Mouse (Mus musculus) G1E (cell line): ENCODE results near the gene Sun1.

Source experiments
- CTCF ChIP-seq: IDR thresholded peaks from 2 replicates; pipeline ENCODE4 v1.5.1; 2012; ENCODE audit warnings: low read depth, low read length, inconsistent platforms, mixed read lengths
- GATA1 ChIP-seq: IDR thresholded peaks from 2 replicates; pipeline ENCODE4 v1.6.1; 2012; ENCODE audit warnings: borderline replicate concordance, low read length, inconsistent platforms, mixed read lengths
- GATA2 ChIP-seq: IDR thresholded peaks from 2 replicates; pipeline ENCODE4 v1.6.1; 2012; ENCODE audit warnings: low read depth, low read length, inconsistent platforms, borderline replicate concordance
- POLR2AphosphoS5 ChIP-seq: IDR thresholded peaks from 2 replicates; pipeline ENCODE4 v1.6.1; 2012; ENCODE audit warnings: low read depth, low read length, inconsistent platforms; ENCODE audit not compliant: insufficient replicate concordance
- TAL1 ChIP-seq: conservative IDR thresholded peaks from 2 replicates; pipeline ENCODE4 v1.6.1; 2012; ENCODE audit warnings: low read depth, low read length, inconsistent platforms, mixed read lengths

DNA sequence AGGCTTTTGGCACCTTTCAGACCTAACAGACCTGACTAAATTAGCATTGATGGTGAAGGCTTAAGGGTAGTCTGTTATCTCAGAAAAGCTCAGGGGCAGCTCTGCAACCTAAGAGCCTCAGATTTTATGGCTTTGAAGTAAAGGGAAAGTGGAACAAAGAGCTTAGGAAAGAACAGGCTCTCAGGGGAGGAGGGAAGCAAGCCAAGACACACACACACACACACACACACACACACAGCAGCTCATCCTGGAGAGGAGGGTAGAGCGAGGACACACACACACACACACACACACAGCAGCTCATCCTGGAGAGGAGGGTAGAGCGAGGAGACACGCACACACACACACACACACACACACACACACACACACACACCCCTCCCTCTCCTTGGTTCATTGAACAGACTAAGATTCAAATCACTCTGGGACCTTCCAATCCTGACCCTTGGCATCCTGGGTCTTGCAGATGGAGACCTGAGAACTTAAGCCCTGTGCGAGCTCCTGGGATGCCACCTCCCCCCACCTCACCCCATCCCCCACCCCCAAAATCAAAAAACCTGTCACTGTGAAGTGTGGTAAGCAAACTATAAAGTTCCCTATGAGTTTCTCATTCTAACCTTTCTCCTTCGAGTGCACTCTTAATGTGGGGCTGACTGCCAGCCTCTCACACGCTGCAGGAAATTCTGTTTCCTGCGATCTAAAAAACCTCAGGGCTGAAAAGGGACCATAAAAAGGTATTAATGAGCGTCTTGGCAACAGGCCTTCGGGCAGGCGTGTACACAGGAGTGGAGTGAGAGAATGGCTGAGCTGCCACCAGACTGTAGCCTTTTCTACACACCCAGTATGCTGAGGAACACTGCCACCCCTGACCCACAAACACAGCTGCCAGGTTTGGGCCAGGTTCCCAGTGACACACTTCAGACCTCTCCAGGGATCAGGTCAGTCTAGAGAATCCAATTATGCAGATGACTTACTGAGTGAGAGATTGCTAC, 25.6 kb upstream of the Sun1 start:
- TF ChIP-seq CTCF (no peak), GATA1 (no peak), TAL1 (no peak), GATA2 (no peak), POLR2AphosphoS5 (no peak)
